Mouse (Mus musculus) erythroblast, embryonic 14.5 days (primary cell): ENCODE results near the gene Cyth4.

Experiments
- GATA1 ChIP-seq: IDR thresholded peaks from 2 replicates; pipeline ENCODE4 v1.6.1; 2012; ENCODE audit warnings: low read length, inconsistent platforms, mixed read lengths
- TAL1 ChIP-seq: IDR thresholded peaks from 3 replicates; pipeline ENCODE4 v1.6.1; 2012; ENCODE audit warnings: low read length, inconsistent platforms, mixed read lengths

DNA sequence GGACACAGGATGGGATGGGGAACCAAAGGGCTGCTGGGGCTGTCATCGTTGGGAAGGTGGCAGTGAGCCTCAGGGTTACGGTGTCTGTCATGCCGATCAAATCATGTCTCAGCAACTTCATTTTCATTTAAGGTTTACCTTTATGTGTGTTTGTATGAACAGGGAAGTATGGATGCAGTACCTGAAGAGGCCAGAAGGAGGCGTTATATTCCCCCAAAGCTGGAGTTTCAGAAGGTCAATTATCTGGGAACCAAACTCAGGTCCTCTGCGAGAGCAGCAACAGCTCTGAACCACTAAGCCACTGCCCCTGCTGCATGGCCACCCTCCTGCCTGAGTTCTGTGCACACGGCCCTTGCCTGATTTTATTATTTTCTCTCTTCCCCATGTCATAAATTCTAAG is 6.1 kb upstream of the Cyth4 start:
- TF ChIP-seq TAL1 (no peak), GATA1 (no peak)
